Mouse (Mus musculus): ENCODE measurements around the gene Ildr1.
A peak's percentile ranks its signal among the peaks of the same experiment; 100 is the strongest.

Gene Ildr1

DNA sequence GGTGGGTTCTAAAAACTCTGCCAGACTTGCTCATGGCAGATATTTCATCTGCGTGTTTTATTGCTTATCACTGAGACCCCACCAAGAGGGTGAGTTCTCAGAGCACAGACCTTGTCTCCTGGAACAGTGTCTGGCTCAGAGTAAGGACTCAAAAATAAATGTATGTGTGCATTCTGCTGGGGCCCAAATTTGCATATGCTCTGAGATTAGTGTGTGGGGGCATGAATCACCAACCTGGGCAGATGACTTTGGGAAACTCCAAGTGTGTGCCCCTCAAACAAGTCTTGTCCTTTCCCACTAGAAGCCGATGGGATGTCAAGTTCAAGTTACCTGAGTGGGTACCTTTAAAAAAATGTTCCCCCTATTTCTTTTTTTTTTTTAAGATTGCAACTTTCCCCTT is 6.7 kb downstream of the Ildr1 start:
- no peak for DNase-seq (ENCODE audit: inconsistent ontology term)

DNA sequence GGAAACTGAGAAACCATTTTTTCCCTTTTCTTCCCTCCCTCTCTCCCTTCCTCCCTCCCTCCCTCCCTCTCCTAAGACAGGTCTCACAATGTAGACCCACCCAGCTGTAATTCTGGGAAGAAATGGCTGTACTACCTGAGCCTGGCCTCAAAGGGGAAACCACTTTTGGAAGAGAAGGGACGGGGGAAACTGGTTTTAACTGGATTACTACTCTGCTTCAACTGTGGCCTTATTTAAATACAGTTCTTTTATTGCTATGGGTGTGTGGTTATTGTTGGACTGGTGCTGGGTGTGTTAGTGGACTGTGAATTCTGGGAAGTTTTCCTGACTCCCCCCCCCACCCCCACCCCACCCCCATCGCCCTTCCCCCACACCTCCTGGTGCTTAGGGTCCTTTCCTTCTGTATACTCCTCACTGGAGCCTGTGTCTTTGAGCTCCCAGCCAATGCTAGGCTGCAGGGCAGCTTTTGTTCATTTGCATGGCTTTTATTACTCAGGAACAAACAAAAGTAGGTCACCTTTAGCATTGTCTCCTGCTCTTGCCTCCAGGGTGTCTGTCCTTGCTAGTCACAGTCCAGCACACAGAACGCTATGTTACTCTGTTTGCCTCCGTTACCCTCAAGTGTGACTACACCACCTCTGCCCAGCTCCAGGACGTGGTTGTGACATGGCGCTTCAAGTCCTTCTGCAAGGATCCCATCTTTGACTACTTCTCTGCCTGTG is 14.1 kb downstream of the Ildr1 start:
- no peak for DNase-seq (ENCODE audit: inconsistent ontology term)

DNA sequence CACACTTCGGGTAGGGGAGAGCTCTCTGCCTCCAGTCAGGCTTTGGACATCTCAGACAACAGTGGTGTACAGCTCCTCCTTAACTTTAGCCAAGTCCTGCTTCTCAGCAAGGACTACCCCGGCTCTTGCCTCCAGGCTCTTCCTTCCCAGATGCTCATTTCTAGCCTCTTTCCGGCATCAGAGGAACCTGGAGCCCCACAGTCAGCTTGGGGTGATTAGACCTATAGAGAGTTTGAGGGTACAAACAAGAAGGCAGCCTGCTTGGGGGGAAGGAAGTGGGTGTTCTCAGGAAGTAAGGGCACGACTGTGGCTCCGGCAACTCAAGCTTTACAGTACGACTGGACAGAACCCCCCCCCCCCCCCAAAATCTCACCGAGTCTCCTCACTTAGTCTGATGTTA is 15.0 kb downstream of the Ildr1 start:
- no peak for DNase-seq (ENCODE audit: inconsistent ontology term)

DNA sequence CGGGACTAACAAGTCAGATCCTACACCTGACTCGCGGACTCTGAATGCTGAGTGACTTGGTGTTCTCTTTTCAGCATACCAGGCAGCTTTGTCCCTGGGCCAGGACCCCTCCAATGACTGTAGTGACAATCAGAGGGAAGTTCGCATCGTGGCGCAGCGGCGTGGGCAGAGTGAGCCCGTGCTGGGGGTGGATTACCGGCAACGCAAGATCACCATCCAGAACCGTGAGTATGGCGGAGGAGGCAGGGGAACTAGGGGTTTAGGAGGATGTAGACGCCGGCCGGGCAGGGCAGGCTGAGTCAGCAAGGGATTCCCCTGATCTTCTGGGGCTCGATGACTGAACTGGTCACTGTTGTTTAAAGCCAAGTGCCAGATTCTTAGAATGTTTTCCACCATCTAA is 15.6 kb downstream of the Ildr1 start:
- DNase-seq (ENCODE audit: inconsistent ontology term), result no peak

DNA sequence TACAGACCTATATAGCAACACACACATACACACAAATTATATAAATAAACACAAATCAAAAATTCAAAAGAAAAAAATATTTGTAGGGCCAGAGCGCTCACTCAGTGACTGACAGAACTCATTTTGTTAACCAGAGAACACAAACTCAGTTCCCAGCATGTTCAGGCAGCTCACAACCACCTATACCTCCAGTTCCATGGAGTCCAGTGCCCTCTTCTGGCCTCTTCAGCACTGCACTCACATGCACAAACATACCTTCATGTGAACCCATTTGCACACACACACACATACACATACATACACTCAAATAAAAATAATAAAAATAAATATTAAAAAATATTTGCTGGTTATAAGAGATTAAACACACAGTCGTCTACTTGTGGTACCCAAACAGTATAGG is 17.0 kb downstream of the Ildr1 start:
- no peak for DNase-seq (ENCODE audit: inconsistent ontology term)

DNA sequence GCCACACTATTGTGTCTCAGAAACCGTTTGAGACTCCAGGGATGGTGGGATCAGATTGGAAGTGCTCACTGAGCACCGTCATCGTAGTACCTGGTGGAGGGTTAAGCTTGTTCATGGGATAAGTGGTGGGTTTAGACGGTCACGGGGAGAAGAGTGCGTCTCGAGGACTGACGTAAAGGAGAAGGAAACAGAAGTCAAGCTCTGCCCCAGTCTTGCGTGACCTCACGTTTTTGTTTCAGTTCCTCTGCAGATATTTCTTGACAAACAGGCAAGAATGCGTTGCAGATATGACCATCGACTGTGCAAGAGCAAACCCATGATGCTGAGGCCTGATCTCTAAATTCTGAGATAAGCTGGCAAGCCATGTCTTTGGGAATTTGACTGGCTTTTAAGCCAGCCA is 18.0 kb downstream of the Ildr1 start:
- no peak for DNase-seq (ENCODE audit: inconsistent ontology term)

DNA sequence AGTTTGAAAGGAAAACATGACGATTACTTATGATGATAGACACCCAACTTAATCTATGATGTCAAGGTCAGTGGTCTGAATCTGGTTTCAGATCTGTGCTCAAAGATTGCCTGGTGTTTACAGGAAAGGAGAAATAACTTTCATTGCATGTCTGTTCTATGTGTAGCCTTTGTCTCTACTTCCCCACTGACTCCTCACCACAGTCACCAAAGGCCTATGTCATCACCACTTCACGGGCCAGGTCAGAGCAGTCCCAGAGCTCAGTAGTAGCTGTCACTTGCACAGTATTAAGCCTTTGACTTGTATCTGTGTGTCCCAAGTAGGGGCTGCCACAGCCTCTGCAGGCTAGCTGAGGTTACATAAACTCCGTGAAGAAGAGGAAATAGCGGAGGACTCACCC is 23.7 kb downstream of the Ildr1 start:
- no peak for DNase-seq (ENCODE audit: inconsistent ontology term)

DNA sequence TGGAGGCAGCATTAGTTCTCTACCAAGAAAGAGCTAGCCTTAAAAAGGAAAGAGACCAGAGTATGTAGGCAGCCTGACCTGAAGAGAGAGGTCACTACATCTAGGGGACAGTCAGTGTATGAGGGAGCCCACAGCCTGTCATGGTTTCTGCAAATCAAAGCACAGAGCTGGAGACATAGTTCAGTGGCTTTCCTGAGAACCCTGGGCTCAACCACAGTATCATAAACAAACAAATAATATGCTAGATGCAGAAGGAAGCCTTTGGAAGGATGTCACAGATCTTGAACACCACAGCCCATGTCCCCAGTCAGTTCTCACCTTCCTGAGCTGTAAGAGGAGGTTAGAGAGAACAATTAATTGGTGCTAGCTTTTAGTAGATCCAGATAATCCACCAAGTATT is 24.9 kb downstream of the Ildr1 start:
- DNase-seq (ENCODE audit: inconsistent ontology term), result no peak

DNA sequence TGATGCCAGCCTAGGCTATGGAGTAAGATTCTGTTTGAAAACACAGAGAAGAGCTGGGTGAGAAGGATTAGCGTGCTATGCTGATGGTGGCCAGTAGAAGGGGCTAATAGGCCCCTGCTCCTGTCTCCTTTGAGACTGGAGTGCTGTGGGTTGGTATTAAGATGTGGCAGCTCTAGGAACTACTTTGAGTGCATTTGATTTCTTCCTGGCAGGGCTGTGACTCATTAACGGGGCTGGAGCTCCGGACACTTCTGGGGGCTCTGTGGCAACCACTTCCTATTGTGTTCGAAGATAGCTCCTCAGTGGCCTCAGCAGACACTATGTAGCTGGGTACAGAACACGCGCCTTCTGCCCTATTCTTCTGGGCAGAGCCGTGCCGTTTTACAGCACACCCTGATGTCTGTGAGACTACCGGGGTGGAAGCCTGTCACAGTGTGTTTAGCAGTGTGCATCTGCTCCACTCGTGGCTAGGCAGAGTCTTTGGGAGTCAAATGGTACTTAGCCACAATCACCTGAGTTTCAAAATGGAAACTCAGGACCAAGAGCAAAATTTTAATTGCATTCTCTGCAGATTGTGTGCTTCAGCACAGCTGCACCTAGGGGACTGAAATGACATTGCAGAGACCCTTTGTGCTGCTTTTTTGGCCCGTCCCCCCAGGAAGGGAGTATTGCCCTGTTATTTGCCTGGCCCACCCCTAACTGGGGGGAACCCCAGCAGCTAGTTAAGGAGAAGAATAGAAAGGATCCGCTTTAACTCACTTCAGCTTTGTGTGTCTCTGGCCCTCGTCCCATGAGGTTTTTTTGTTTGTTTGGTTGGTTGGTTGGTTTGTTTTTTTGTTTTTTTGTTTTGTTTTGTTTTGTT is 26.6 kb downstream of the Ildr1 start:
- no peak for DNase-seq (ENCODE audit: inconsistent ontology term)

DNA sequence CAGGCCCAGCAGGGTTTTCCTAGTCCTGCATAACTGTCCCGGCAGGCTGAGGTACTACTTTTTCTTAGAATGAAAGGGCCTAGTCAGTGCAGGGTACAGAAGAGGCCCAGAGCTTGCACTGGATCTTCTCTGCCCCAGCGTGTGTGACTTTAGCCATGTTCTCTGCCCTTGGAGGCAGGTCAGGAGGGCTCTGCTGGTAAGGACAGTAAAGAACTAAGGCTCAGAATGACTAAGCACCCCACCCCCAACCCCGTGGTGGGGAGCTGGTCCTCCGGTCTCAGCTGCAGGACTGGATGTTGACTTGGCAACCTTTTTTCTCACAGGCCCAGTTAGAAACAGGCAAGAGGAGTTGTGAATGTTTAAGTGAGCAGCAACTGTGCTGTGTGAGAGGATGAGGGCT is 29.0 kb downstream of the Ildr1 start:
- peak; percentile 32 for DNase-seq (ENCODE audit: inconsistent ontology term)

DNA sequence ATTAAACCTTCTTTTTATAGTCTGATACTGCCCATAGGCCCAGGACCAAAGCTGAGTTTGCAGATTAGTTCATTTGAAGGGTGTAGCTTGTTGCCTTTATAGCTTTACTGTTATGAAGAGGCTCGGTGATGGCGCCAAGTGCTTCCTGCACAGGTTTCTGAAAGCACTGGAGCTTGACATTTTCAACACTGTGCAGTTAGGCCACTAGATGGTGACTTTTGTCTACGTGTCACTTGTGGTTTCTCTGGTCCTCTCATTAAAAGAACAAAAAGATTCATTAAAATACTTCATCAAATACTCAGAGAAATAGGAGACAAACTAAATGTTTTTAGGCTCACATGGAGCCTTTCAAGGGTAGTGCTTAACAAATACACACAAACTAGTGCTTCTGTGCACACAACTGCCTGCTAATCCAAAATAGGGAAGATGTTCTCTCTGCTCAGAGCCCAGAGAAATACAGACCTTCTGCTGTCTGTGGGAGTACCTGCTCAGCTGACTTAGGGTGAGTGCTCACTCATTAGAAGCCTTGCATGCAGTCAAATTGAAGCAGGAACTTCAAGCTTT is 30.2 kb downstream of the Ildr1 start:
- DNase-seq (ENCODE audit: inconsistent ontology term), result peak; percentile 54

DNA sequence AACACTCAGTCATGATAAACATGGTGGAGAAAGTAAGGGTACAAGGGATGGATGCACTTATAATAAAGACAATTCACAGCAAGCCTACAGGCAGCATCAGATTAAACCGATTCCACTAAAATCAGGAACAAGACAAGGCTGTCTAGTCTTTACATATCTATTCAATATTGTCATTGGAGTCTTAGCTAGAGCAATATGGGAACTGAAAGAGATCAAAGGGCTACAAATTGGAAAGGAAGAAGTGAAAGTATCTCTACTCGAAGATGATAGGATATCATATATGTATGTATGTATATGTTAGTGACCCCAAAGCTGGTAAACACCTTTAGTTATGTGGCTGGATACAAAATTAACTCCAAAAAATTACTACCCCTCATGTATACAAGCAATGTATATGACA is 35.2 kb downstream of the Ildr1 start:
- no peak for DNase-seq (ENCODE audit: inconsistent ontology term)

DNA sequence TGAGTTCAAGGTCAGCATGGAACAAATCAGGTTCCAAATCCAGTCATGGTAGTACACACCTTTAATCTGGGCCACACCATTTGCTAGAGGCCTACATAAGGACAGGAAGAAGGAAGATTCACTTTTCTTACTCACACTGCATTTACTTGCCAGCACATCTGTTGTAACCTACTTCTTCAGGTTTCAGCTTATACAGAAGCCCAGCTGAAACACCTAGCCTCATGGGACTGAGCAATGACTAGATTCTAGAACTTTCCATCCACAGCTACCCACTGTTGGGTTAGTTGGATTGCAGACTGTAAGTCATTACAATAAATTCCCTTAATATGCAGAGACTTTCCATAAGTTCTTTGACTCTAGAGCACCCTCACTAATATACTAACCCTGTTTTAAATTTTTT is 38.8 kb downstream of the Ildr1 start:
- no peak for DNase-seq (ENCODE audit: inconsistent ontology term)

DNA sequence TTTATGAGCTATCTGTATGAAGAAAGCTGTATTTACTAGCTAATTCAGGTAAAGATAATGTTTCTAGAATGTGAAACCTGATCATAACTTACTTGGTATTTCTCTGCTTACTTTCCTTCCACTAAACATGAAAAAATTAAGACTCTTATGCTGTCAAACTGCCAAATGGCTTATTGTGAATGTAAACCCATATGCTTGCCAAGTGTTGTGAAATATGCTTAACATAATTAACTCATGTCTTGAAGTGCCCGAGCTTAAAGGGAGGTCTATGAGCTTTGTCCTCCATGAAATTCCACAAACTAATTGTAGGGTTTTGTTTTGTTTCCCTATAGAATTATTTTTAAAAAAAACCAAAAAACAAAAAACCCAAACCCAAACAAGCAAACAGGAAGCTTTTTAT is 40.0 kb downstream of the Ildr1 start:
- no peak for DNase-seq (ENCODE audit: inconsistent ontology term)

DNA sequence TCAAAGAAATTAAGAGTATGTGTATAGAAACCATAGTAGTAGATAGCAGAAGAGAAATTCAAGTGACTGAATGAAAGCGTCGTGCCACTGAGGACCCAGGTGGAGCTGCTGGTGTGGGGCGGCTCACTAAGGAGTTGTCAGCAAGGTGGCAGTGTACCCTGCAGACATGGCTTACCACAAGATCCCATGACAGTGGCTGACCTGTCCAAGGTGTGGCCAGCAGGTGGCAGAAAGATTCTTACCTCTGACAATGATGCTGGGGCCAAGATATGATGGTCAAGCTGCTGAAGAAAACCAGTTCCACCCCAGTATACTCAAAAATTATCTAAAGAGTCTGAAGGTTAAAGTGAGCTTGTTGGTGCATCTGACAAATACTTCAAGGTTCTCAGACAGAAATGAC is 41.6 kb downstream of the Ildr1 start:
- DNase-seq (ENCODE audit: inconsistent ontology term), result no peak

DNA sequence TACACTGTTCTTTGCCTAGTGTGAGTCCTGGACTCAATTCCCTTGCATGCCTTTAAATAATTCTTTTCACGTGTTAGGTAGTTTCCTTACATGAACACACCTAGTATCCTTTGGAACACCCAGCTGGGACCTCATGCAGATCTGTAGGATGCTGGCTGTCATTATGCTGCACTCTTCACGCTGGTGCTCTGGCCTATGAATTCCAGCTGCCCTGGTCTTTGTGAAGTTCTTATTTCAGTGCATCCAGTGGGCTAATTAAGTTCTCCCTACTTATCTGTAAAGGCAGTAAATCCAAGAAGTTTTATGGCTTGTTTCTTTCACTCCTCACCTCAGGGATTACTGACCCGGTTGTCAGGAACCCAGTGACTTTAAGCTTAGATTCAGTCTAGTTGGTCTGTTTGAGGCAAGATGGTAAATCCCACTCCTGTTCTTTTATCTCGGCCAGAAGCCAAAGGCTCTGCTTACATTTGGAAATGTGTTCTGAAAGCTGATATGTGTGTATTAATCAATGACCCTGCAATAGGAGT is 45.7 kb downstream of the Ildr1 start:
- no peak for DNase-seq (ENCODE audit: inconsistent ontology term)

DNA sequence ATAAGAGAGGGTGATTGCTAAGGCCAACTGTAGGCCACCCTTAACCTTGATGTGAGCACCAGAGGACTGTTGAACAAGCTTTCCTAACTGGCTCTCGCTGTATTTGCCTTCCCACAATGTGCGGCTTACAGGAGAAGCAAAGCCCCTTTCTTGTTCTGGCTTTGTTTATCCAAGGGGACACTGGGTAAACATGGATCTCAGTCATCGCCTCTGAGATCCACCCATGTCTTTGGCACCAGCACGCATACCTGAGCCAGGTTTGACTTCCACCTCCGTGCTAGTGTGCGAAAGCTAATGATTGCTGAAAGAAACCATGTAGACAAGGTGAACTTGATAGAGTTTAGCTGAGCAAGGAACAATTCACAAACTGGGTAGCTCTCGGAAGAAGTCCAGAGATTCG is 49.8 kb downstream of the Ildr1 start:
- no peak for DNase-seq (ENCODE audit: inconsistent ontology term)

DNA sequence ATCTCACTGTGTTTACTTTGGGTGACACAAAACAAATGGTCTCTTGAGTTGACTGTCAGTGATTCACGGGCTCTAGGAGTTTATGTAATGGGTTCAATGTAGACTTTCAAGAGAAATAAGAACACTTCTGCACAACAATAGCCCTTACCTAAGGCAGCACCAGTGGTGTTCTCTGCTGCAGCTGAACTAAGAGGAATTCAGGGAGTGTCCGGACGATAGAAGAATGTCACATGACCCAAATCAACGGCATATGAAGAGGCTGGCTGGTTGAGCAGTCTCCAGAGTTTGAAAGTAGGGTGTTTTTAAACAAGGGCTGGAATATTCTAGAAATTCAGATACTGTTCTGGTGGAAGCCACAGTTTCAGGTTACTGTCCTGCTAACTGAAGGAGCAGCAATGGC is 53.3 kb downstream of the Ildr1 start:
- DNase-seq (ENCODE audit: inconsistent ontology term), result no peak

DNA sequence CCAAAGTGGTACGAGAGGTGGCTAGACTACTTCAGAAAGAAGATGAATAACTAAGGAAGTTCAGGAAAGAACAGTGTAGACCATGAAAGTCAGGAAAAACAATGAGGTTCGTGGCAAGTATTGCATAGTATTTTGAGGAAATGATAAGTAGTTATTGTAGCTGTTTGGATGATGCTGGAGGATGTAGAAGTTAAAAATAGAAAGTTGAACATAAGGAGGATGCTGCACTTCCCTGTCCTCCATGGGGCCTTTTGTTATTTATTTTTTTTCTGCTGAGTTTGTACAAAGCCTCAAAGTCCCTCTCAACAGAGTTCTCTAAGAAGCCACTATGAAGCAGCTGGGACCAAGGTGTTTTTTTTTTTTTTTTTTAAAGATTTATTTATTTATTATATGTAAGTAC is 54.0 kb downstream of the Ildr1 start:
- DNase-seq (ENCODE audit: inconsistent ontology term), result no peak

DNA sequence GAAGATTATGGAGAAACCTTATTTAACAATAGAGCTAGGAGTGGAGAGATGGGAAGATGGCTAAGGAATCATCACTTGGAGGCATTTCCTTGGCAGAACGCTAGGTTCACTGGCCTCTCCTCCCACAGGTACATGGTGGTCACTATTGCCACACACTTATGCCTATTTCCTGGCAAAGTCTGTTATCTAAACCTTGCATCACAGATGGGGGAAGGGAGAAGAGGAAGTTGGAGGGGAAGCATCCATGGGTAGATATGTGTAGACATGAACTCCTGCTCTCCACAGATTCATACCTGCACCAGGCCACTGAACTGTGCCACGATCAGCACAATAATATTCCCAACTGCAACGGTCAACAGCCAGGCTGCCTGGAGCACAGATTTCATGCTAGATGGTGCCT is 58.2 kb downstream of the Ildr1 start:
- no peak for DNase-seq (ENCODE audit: inconsistent ontology term)

DNA sequence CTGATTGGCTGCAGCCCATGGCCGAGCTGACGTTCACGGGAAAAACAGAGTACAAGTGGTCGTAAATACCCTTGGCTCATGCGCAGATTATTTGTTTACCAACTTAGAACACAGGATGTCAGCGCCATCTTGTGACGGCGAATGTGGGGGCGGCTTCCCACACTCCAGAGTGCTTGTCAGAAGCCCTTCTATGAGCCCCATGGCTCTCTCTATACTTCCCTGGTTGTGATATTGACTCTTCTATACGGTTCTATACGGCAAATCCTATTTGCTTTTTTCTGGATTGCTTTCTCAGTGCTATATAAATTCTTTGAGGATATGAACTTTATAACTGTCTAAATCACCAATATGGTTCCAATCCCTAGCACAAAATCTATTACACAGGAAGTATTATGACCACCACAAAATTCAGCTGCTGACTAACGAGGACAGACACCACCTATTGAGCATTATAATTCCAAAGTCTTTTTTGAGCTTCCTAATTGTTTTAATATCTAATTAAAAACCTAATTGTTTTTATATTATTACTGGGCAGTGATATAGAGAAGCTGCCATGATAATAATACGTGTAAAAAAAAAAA is 76.5 kb downstream of the Ildr1 start:
- DNase-seq (ENCODE audit: inconsistent ontology term), result no peak

DNA sequence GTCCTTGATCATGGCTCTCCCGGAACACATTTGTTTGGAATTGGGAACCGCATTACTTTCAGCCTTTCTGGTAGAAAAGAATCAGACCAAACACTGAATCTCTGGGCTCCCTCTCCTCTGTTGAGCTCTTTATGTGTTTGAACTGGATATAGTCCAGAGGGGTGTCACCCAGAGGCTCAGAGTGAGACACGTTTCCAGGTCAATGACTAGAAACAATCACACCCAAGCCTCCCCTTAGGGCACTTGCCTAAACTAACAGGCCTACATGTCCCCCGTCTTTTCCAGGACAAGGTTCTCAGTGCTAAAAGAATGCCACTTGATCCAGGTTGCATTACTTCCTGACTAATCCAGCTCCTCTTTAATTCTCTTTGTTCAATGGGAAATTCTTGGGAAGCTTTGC is 77.1 kb downstream of the Ildr1 start:
- peak; percentile 93 for DNase-seq (ENCODE audit: inconsistent ontology term)

Data from Muller cell, postnatal 12 days (primary cell).